Mouse (Mus musculus) CH12F3 (cell line): ENCODE results near the gene Sobp.

Source experiments
- in situ Hi-C: fragments of 300-500 bp; cut with MboI; formaldehyde crosslinking; loops from 2 replicates; pipeline ENCODE4 v1.14.3; 2020; ENCODE audit warnings: low sequenced_read_pairs

The Sobp gene

GRCm38 (mm10) chr10:43174326-43175155 is at the start of gene Sobp, which contains the start of gene 9030612E09Rik:
Gene Sobp (minus strand): TSS chr10:43174530.
Gene 9030612E09Rik (plus strand): TSS chr10:43174704.
- in situ Hi-C loops: no loop called here

- in situ Hi-C loops: no loop called here
Observed at GRCm38 (mm10) chr10:43223391-43223790, 49.1 kb upstream of the Sobp start.

GRCm38 (mm10) chr10:43221659-43222058 is 47.3 kb upstream of the Sobp start:
- in situ Hi-C loops: no loop called here

- in situ Hi-C loops: no loop called here
Observed at GRCm38 (mm10) chr10:43220910-43221625, 46.7 kb upstream of the Sobp start, which contains the start of gene Pdss2. Gene Pdss2 (plus strand): TSS chr10:43221486.

GRCm38 (mm10) chr10:43220479-43220878 is 46.1 kb upstream of the Sobp start:
- in situ Hi-C loops: no loop called here

- in situ Hi-C loops: no loop called here
Observed at GRCm38 (mm10) chr10:43217361-43217900, 43.1 kb upstream of the Sobp start.

GRCm38 (mm10) chr10:43211866-43212265 is 37.5 kb upstream of the Sobp start:
- in situ Hi-C loops: no loop called here

GRCm38 (mm10) chr10:43203865-43204264 is 29.5 kb upstream of the Sobp start:
- in situ Hi-C loops: no loop called here

- in situ Hi-C loops: no loop called here
Observed at GRCm38 (mm10) chr10:43200206-43200605, 25.9 kb upstream of the Sobp start.

GRCm38 (mm10) chr10:43180313-43180912 is 6.1 kb upstream of the Sobp start:
- in situ Hi-C loops: no loop called here

GRCm38 (mm10) chr10:43175156-43175601 is 849 bp upstream of the Sobp start:
- in situ Hi-C loops: no loop called here

- in situ Hi-C loops: no loop called here
Observed at GRCm38 (mm10) chr10:43173828-43174325, 453 bp downstream of the Sobp start.

- in situ Hi-C loops: no loop called here
Observed at GRCm38 (mm10) chr10:43173141-43173827, 1.0 kb downstream of the Sobp start.

GRCm38 (mm10) chr10:43172554-43172953 is 1.8 kb downstream of the Sobp start:
- in situ Hi-C loops: no loop called here

GRCm38 (mm10) chr10:43172066-43172465 is 2.3 kb downstream of the Sobp start:
- in situ Hi-C loops: no loop called here

GRCm38 (mm10) chr10:43171106-43171505 is 3.2 kb downstream of the Sobp start:
- in situ Hi-C loops: no loop called here

- in situ Hi-C loops: no loop called here
Observed at GRCm38 (mm10) chr10:43168847-43169246, 5.5 kb downstream of the Sobp start.

GRCm38 (mm10) chr10:43166817-43167216 is 7.5 kb downstream of the Sobp start:
- in situ Hi-C loops: no loop called here

- in situ Hi-C loops: no loop called here
Observed at GRCm38 (mm10) chr10:43166146-43166545, 8.2 kb downstream of the Sobp start.

- in situ Hi-C loops: no loop called here
Observed at GRCm38 (mm10) chr10:43164406-43164805, 9.9 kb downstream of the Sobp start.
